Mouse (Mus musculus): ENCODE measurements around the gene Nutf2-ps1.

DNA sequence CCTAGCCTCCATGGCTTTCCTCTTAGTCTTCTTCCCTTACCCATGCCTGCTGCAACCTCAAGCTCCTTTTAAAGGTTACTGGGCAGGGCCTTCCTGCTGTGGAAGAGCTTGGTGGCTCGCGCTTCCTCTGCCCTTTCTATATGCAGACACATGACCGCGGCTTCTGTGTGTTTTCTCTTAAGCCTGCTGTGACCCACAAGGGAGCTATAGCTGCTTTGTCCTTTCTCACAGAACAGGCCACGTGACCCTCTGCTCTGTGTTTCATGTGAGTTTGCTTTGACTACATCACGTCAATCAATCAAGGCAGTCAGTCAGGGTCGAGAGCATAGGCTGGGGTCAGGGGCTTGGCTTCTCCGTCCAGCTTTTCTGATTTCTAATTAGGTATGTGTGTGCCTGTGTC, 41.3 kb downstream of the Nutf2-ps1 start:
- TF ChIP-seq CTCF (IDR thresholded peaks at IDR 0.05): no peak
- no peak for TF ChIP-seq POLR2A (IDR thresholded peaks at IDR 0.05; ENCODE audit: insufficient read depth, low read depth, low read length)
- no peak for TF ChIP-seq EP300 (IDR thresholded peaks at IDR 0.05; ENCODE audit: insufficient read depth, low read depth, low read length)

All from heart, adult 2 months (tissue).